Mouse (Mus musculus): Measurements from ENCODE around the gene Il10rb. TPM values are rescaled to one million over a fixed set of nuclear protein-coding genes. Genes with fewer than 3 reads are reported as not detected.
"Not testable (repeated sequence)": the region's sequence is repeated elsewhere in the genome, so short reads cannot be mapped to it uniquely, and the experiment has no call there.

Gene Il10rb
- total RNA-seq, 2 experiments from 2014 or later, result 9.1 to 9.7 TPM

DNA sequence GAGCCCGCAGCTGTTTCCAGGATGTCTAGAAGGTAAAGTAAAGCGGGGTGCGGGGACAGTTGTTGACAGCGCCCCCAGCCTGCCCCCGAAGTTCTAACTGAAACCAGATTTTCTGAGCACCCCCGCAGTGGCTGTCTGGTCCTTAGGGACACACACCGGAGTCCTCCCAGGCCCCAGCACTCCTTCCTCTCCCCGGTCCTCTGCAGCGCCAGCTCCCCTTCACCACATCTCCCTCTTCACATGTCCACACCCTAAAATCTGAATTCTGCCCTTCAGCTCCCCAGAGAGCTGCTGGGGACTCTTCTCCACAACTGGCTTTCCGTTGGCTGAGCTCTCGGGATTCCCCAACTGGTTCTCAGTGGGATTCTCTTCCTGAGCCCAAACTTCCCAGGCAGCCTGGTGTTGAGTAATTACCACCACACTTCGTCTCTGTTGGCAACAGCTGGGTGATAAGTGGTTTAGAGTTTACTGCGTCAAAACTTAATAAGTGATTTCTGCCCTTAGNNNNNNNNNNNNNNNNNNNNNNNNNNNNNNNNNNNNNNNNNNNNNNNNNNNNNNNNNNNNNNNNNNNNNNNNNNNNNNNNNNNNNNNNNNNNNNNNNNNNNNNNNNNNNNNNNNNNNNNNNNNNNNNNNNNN lies 739 bp downstream of the Il10rb start:
- intact Hi-C loops (cut with DNase I), result loop anchor here (2.0 to 5.0 kb wide), 2 partner anchors 78 to 786 kb away; partner anchors contain the start of gene Ifnar1
- DNase-seq (ENCODE audit: low spot score in 2 of 2), result peak; percentile 19 to 20

DNA sequence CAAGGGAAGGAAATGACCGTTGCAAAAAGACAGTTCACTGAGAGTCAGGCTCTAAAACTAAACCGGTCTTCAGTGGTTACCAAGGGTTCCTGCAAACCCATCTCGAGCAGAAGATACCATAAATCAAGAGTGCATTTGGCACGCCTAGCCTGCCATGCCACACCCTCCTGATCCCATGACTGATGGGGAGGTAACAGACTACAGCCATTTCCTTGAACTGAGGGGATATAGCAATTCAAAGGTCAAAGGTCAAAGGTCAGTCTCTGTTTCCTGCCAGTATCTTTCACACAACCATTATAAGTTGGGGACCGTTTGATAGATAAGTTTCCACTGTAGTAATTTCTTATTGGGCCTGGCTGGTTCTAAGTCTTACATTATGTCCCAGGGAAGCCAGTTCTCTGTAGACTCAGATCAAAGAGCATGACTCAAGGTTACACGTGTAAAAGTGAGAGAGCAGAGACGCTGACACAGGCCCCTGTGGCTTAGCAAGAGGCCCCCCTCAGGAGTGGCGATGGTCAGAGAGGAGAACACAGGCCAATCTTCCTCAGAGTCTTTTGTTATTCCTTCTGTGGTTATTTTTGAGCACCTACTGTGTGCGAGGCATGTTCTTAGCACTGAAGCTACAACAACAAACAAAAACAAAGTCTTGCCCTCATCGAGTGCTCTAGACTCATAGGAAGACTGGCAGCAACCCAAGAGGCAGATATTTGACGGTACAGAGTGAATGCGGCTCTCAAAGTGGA lies 7.3 kb downstream of the Il10rb start:
- DNase-seq (ENCODE audit: low spot score in 2 of 2), result no peak
- intact Hi-C loops (cut with DNase I), result no loop called here

DNA sequence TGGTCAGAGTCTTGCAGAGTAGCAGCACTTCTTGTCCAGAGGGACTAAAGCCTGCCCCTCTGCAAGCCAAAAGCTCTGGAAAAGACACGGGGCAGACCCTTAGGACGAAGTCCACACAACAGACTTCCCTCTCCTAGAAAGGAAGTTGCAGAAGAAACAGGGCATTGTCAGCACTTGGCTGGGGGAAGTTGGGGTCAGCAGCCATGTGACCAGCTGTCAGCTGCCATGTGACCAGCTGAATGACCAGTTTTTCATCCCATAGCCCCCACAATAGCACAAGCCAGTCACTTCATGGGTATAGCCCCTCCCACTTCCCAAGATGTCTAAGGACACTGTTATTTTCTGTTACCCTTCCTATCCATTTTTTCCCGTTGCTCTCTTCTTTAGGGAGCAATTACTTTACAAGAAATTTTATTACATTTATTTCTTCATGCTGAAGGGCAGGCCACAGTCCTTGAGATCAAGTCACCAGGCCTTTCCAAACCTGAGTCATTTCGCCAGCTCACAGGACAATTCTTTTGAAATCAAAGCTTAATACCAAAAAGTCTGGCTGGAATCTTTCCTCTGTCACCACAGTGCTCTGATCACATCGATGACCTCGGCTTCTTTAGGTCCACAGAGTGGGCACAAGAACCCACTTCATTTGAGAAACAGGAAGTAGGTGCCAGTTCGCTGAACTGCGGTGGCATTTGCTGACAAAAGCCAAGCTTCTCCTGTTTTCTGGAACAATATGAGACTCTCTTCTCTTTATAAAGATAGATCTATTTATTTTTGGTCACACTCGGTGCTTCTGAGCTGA lies 9.6 kb downstream of the Il10rb start:
- peak in 1 of 2 experiments; percentile 29 for DNase-seq (ENCODE audit: low spot score in 2 of 2)
- intact Hi-C loops (cut with DNase I), result no loop called here

DNA sequence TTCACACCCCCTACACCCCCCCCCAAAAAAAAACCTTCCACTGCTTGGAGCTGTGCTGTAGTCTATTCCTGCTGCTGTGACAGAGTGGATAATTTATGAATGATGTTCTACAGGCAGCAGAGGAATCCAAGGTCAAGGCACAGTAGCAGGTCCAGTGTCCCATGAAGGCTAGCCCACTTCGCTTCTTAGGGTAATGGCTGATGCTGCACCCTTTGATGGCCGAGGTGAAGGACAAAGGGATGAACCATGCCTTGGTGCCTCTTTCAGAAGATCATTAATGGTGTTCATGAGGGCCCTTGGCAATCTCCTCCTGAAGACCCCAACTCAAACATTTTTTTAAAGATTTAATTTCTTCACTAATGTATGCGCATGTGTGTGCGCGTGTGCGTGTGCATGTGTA lies 10.4 kb downstream of the Il10rb start:
- no peak for DNase-seq (ENCODE audit: low spot score in 2 of 2)
- intact Hi-C loops (cut with DNase I), result no loop called here

DNA sequence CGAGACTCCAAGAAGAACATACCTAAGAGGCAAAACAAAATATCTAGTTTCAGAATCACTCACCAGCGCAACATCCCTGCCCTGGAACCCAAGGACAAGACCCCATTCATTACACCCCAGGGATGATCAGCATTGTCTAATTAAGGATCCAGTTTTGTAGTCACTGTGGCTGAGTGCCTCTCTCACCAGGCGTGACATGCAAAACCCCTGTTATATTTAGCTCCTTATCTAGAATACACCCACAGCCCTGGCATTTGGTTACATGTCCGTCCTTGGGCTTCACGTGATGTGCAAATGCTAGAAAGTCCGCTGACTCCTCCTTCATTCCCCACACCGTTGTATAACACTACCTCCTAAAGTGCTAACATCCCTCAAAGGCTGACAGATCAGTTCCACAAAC lies 11.0 kb downstream of the Il10rb start:
- intact Hi-C loops (cut with DNase I), result no loop called here
- DNase-seq (ENCODE audit: low spot score in 2 of 2), result no peak

DNA sequence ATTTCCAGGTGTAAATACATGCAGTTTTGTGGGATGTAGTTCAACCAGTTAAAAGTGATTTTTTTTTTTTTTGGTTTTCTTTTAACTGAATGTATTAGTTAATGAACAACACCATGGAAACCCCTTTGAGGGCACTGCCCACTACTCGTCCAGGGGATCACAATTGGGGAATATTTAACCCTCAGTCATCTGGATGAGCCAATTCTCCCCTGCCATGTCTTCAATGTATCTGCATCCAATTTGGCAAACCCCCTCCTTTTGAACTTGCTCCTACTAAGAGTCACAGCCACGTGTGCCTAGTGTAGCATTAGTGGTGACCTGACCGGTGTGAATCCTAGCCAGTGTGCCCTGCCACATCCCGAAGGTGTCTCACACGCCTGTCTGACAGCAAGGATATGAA lies 12.6 kb downstream of the Il10rb start:
- intact Hi-C loops (cut with DNase I), result no loop called here

DNA sequence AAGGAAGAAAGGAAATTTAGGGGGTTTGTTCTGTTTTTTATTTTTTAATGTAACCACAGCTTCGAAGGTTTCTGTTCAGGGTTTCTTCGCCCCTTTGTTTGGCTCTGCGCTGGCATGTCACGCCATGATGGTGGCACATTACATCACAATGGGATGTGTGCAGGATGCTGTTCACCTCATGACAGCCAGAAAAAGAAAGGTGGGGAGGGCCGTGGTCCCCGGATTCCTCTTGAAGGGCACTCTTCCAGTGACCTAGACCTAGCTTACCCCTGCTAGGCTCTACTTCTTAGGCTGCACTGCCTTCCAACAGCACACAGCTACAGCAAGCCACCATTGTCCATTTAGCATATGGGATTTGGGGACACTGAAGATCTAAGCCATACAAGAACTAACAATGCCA lies 19.9 kb downstream of the Il10rb start:
- DNase-seq (ENCODE audit: low spot score in 2 of 2), result no peak
- intact Hi-C loops (cut with DNase I), result no loop called here

More for the DNA sequence above, 12.6 kb downstream of the Il10rb start:
- DNase-seq (ENCODE audit: low spot score in 2 of 2), result no peak

DNA sequence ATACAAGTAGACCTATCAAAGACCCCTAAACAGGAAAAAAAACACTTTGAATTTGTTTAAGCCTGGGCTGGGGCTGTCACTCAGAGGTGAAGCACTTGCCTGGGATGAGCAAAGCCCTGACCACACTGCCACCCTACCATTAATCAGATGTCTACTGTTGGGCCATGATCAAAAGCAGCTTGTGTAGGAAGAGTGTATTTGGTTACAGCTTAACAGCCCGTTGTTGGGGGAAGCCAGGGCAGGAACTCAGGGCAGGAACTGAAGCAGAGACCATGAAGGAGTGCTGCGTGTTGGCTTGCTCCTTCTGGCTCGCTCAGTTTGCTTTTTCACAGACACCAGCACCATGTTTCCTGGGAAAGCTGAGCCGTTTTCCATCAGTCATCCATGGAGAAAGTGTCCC lies 20.6 kb downstream of the Il10rb start:
- intact Hi-C loops (cut with DNase I), result no loop called here

DNA sequence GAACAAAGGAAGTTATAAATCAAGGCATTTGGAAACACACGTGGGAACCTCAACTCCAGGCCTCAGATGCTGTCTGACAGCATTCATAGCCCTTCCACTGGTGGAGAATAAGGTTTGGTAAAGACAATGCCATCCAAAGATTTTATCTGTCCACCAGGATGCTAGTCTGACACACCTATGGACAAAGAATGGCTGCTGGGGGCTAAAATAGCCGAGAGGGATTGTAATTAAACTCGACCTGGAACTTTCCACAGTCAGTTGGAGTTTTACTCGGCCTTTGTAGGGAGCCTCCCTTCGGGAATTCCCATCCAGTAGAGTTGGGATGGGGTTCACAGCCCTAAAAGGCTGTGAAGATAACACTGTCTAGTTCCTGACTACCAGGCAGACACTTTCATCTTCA lies 21.5 kb downstream of the Il10rb start:
- intact Hi-C loops (cut with DNase I), result no loop called here
- DNase-seq (ENCODE audit: low spot score in 2 of 2), result no peak

More for the DNA sequence above, 20.6 kb downstream of the Il10rb start:
- no peak for DNase-seq (ENCODE audit: low spot score in 2 of 2)

DNA sequence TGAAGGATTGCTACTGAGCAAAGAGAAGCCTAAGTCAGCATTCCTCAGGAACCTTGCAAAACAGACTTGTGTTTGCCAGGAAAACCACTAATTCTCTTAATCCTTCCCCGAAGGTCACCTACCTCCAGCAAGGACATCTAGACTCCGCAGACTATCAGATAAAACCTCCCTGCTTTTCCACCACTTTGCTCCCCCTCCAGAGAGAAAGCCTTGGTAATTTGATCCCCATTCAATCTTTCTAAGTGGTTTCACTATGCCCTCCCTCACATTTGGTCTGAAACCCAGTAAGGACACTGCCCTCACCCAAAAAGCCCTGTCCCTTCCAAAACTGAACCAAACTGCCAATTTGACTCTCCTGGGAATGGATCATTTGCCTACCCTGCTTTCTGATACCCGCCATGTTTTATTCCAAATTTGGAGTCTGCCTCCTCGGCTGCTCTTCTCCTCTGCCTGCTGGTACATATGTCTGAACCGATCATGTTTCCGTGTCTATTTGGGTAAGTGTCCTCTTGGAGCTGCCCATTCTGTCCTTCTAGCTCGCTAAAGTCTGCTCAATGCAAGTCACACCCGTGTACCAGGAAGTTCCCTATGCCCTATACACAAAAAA lies 22.4 kb downstream of the Il10rb start:
- intact Hi-C loops (cut with DNase I), result no loop called here
- no peak for DNase-seq (ENCODE audit: low spot score in 2 of 2)

DNA sequence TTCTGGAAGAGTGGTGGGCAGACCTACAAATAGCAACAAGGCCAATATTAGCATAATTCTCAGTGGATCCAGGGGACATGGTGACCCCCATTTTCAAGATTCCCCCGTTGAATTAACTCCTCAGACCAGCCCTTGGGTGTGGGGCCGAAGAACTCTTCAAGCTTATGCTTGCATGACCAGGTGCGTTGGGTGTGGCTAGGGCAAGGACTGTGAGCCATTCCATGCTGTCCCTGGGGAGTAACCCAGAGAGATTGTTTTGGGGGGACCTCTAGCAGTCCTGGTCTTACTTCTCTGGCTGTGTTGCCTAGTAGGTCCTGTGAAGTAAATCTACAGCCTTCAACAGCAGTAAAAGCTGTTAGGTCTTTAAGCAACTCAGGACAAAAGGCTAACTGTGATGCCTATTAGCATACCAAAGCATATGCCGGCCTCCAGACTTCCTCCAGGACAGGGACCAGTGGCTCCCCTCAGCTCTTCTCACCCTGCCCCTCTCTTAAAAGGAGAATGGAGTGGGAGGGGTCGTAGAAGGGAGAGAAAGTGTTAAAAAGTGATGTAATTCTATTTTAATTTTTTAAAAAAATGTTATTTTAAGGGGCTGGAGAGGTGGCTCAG lies 26.9 kb downstream of the Il10rb start:
- intact Hi-C loops (cut with DNase I), result no loop called here
- no peak for DNase-seq (ENCODE audit: low spot score in 2 of 2)

DNA sequence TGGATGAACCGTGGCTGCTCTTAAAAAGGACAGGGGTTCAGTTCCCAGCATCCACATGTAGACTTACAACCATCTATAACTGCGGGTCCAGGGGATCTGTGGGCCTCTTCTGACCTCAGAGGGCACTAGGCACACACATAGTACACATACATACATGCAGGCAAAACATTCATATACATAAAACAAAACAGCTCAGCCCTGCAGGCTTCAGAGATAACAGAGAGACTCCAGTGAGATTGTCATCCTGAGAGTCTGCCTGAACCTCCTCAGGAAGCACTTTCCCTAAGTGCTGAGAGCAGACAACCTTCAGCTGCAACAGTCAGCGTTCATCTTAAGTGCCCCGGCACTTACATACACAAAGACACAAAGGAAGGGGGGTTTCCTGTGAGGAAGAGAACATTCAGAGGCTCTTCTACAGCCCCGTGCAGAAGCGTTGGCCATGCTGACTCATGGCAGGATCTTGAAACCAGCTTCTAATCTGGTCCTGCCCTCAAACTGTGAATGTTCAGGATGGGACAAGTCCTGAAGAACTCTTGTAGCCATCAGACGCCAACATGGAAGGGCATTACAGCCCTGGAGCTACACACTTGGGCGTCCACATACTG lies 27.5 kb downstream of the Il10rb start:
- no peak for DNase-seq (ENCODE audit: low spot score in 2 of 2)
- intact Hi-C loops (cut with DNase I), result no loop called here

DNA sequence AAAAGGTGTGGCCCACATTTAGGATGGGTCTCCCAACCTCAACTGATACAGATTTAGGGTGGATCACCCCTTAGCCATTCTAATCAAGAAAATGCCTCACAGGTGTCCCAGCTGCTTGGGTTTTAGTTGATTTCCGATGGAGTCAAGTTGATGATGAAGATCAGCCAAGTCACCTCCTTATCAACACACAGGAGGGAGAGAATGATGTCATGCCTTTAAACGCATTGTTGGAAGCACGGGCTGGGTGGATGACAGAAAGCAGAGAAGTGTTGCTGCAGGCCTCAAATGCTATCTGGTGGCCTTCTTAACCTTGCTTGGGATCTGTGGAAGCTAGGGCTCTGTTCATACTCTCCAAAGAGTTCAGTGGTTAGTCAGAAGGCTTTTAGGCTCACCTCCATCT lies 28.2 kb downstream of the Il10rb start:
- intact Hi-C loops (cut with DNase I), result no loop called here
- no peak for DNase-seq (ENCODE audit: low spot score in 2 of 2)

DNA sequence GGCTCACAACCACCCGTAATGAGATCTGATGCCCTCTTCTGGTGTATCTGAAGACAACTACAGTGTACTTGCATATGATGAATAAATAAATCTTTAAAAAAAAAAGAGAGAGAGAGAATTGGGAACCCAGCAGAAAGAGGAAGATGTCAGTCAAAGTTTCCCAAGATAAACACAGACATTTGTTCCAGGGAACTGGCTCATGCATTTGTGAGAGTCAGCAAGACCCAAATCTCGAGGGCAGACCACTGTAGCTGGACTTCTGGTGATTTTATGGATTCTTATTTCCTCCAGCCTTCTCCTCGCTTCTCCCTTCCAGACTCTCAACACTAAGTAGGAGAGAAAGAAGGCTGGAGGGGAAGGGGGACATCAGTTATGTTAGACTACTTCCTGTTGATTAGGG lies 32.1 kb downstream of the Il10rb start:
- intact Hi-C loops (cut with DNase I), result no loop called here

DNA sequence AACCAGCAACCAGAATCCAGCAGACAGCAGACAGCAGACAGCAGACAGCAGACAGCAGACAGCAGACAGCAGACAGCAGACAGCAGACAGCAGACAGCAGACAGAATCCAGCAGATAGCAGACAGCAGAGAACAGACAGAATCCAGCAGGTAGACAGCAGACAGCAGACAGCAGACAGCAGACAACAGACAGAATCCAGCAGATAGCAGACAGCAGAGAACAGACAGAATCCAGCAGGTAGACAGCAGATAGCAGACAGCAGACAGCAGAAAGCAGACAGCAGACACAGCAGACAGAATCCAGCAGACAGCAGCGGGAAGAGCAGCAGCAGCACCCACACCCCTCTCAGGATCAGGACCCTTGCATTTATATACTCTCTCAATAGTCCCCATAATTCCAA lies 32.6 kb downstream of the Il10rb start:
- DNase-seq (ENCODE audit: low spot score in 2 of 2); intact Hi-C loops (cut with DNase I): not testable (repeated sequence)

More for the DNA sequence above, 32.1 kb downstream of the Il10rb start:
- DNase-seq (ENCODE audit: low spot score in 2 of 2), result no peak

DNA sequence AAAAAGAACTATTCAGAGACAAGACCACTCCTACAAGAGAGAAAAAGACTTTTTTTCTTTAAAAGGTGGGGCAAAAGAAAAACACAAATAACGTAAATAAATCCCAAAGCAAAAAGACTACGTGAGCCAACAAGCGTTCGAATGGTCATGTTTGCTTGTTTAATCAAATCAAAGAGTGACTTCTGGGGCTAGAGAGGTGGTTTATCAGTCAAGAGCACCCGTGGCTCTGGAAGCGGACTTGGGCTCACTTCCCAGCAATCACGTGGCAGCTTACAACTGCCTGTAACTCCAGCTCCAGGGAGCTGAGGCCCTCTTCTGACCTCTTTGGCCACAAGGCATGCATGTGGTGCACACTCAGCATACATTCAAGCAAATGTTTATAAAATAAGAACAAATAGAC lies 35.4 kb downstream of the Il10rb start:
- intact Hi-C loops (cut with DNase I), result loop anchor here (1.0 to 5.0 kb wide), 2 partner anchors 57 to 69 kb away; partner anchors contain the start of gene Ifnar2
- no peak for DNase-seq (ENCODE audit: low spot score in 2 of 2)

DNA sequence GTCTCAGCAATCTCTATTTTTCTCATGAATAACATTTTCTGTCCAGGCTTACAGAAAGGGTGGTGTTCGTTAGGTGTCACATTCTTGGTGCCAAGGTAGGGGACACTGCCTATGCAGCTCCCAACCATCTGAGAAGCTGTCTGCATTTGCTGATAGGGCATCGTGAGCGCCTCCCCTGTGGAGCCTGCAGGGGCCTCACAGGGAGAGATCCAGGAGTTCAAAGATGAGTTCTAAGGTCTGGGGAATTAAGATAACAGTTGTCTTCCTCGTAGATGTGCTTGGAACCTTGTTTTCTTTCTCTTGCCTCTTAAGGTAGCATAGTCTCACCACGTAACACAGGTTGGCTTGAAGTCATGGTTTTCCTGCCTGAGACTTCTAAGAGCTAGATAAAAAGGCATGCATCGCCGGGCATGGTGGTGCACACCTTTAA lies 35.9 kb downstream of the Il10rb start:
- no peak for DNase-seq (ENCODE audit: low spot score in 2 of 2)
- intact Hi-C loops (cut with DNase I), result loop anchor here (1.0 to 5.0 kb wide), 2 partner anchors 58 to 70 kb away; partner anchors contain the start of gene Ifnar2

DNA sequence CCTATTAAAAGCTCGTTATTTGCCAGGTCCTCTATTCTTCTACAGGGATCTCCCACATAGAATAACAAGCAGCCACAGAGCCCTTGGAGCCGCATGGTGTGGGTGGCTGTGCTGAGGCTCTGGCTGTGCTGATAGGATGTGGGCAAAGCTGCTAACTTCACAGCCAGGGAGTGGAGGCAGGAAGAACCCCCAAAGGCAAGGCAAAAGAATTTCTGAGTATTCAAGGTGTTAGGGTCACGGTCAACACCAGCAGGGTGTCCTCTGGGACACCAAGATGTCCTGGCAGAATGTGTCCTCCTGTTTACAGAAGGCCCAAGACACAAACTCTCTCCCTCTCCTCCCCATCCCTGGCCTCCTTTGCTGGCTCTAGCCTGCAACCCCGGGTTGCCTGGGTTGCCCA lies 36.5 kb downstream of the Il10rb start:
- DNase-seq (ENCODE audit: low spot score in 2 of 2), result peak; percentile 15 to 65
- intact Hi-C loops (cut with DNase I), result loop anchor here (5.0 kb wide), 1 partner anchor 70 kb away; the partner anchor contains the start of gene Ifnar2

DNA sequence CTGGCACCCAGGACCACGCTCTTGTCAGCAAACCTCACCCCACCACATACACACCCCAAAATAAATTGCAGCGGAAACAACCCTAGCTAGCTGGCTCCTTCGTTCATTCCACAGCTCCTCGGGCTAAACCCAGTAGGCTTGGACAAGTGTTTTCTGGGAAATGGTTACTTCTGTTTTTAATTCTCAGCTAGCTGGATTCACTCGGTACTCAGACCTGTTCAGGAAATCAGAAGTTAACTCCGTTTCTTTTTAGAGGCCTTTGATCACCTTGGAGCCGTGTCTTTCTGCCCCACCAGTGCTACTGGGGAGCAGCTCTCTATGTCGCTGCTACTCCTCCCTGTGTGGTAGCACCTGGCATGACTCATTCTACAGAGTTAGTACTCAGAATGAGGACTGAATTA lies 37.2 kb downstream of the Il10rb start:
- intact Hi-C loops (cut with DNase I), result loop anchor here (5.0 kb wide), 1 partner anchor 71 kb away; the partner anchor contains the start of gene Ifnar2
- DNase-seq (ENCODE audit: low spot score in 2 of 2), result peak in 1 of 2 experiments; percentile 39

All from left cerebral cortex, postnatal 25 days (tissue).